Comparison of ENCODE assay signal across 9 mouse cellular contexts in the genomic region with DNA sequence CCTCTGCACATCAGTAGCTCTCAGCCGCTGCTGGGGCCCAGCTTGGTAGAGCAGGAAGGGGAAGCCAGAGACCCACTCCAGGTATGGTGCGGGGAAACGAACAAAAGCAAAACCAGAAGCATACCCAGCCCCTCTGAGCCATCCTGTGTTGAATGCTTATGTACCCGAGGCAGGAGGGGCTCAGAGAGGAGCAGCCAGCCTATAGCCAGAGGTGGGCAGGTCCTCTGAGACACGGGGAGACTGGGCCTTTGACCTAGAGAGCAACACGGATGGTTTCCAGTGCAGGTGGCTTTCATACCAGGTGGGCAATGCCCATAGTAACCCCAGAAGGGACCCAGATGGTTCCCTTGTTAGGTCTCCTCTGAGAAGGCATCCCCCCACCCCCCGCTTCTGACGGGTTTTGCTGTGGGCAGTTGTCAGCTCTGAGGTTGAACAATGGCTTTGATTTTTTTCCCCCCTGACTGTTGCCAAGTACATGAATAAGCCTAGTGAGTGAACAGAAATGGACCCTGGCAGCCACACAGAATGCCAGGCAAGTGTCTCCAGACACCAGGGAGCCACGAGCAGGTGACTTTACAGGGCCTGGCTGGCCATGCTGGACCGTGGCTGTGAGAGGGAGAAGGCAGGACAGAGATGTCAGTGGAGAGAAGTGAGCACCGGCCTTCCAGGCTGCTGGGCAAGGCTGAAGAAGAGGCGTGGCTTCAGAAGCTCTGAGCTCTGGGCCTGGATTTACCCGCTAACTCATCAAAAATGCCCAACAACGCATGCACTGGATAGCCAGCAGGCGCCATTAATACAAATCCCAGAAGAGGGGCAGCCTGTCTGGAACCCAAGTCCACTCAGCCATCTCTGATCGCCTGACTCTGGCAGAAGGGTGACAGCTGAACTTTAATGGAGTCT.
A peak's percentile ranks its signal among the peaks of the same experiment; 100 is the strongest.
DNase-seq lines count a peak whose midpoint lies in the region; ATAC-seq and TF ChIP-seq lines count a peak whose summit lies in the region.
"Had no signal": no experiment of that assay in that cellular context is flagged by ENCODE, and none has a peak within 500 bp of the region (broad histone marks: within the 10 kb centered on the region; RNA-seq: fewer than 3 reads in every experiment).

No protein-coding gene starts in this region.

- H3K27ac ChIP-seq in heart, adult 2 months = no peak overlapping the region
- H3K27ac ChIP-seq in heart, embryonic 12.5 days (ENCODE audit: poor library complexity, severe bottlenecking) = no peak overlapping the region
- H3K27ac ChIP-seq in heart, embryonic 16.5 days (ENCODE audit: low read length) = no peak overlapping the region
- H3K27ac ChIP-seq in midbrain, postnatal 0 days (ENCODE audit: low read depth, low read length) = no peak overlapping the region

- no peak overlapping the region for H3K4me2 ChIP-seq in heart, embryonic 12.5 days
- no peak overlapping the region for H3K4me2 ChIP-seq in heart, embryonic 16.5 days (ENCODE audit: low read depth, low read length)
- H3K4me2 ChIP-seq in midbrain, postnatal 0 days (ENCODE audit: low read depth, low read length, poor library complexity, severe bottlenecking) = no peak overlapping the region

- intact Hi-C loops in heart, adult 2 months (cut with DNase I) = no loop called here

- H3K79me2 ChIP-seq in heart, adult 2 months (replicated peaks; ENCODE audit: control insufficient read depth, insufficient read depth, low read length) = no peaks in the 10 kb centered on the region

- H3K4me1 ChIP-seq in heart, adult 2 months (ENCODE audit: control insufficient read depth, insufficient read depth, low read length) = no peaks in the 10 kb centered on the region
- peaks cover 21% of the 10 kb centered on the region for H3K4me1 ChIP-seq in heart, embryonic 12.5 days (replicated peaks)
- peaks cover 12% of the 10 kb centered on the region for H3K4me1 ChIP-seq in heart, embryonic 16.5 days (ENCODE audit: control insufficient read depth, insufficient read depth, low read length)
- no peaks in the 10 kb centered on the region; the same call in 1 of the 2 replicates for H3K4me1 ChIP-seq in midbrain, postnatal 0 days (ENCODE audit: insufficient read depth, low read length)

- no peaks in the 10 kb centered on the region for H3K36me3 ChIP-seq in heart, adult 2 months (ENCODE audit: control insufficient read depth, insufficient read depth, low read length)
- H3K36me3 ChIP-seq in heart, embryonic 12.5 days = no peaks in the 10 kb centered on the region
- no peaks in the 10 kb centered on the region for H3K36me3 ChIP-seq in heart, embryonic 16.5 days (ENCODE audit: control insufficient read depth, insufficient read depth)
- H3K36me3 ChIP-seq in midbrain, postnatal 0 days (ENCODE audit: insufficient read depth, low read length) = no peaks in the 10 kb centered on the region

- H3K9ac ChIP-seq in heart, adult 2 months (ENCODE audit: low read depth, low read length) = no peak overlapping the region
- H3K9ac ChIP-seq in heart, embryonic 12.5 days = no peak overlapping the region
- H3K9ac ChIP-seq in heart, embryonic 16.5 days (ENCODE audit: low read length) = 0 out of 2 replicates have a peak overlapping the region, but pooled peaks have one; percentile 9
- H3K9ac ChIP-seq in midbrain, postnatal 0 days (replicated peaks; ENCODE audit: low read length, poor library complexity, severe bottlenecking) = no peak overlapping the region

- 55% methylated on average over 16 of the region's 16 CpGs for WGBS in heart, adult 2 months
- WGBS in heart, embryonic 12.5 days = 63% methylated on average over 16 of the region's 16 CpGs
- WGBS in heart, embryonic 16.5 days = 54% methylated on average over 16 of the region's 16 CpGs
- 52% methylated on average over 16 of the region's 16 CpGs for WGBS in midbrain, postnatal 0 days

- peak in 1 of 2 experiments; percentile 34 for DNase-seq in heart, adult 2 months
- peak; percentile 32 for DNase-seq in right cerebral cortex, adult 18-20 months
- no peak for DNase-seq in right cerebral cortex, postnatal 25 days
- DNase-seq in midbrain, postnatal 0 days (ENCODE audit: low spot score) = peak; percentile 76
- no peak for DNase-seq in urinary bladder, postnatal 36 days (ENCODE audit: low spot score in 2 of 2)

- H3K27me3 ChIP-seq in heart, adult 2 months (ENCODE audit: control insufficient read depth, insufficient read depth, low read length) = no peaks in the 10 kb centered on the region
- 0 out of 2 replicates have a peak, but pooled peaks cover 3% of the 10 kb centered on the region for H3K27me3 ChIP-seq in heart, embryonic 12.5 days (replicated peaks)
- H3K27me3 ChIP-seq in heart, embryonic 16.5 days (ENCODE audit: control insufficient read depth, insufficient read depth, low read length) = no peaks in the 10 kb centered on the region
- H3K27me3 ChIP-seq in midbrain, postnatal 0 days (ENCODE audit: insufficient read depth, low read length) = no peaks in the 10 kb centered on the region
- H3K27me3 ChIP-seq: CH12.LX had no signal

- no peaks in the 10 kb centered on the region; the same call in 1 of the 2 replicates for H3K9me3 ChIP-seq in heart, embryonic 12.5 days (replicated peaks)
- H3K9me3 ChIP-seq in heart, embryonic 16.5 days (replicated peaks; ENCODE audit: control insufficient read depth, low read length) = no peaks in the 10 kb centered on the region
- no peaks in the 10 kb centered on the region for H3K9me3 ChIP-seq in midbrain, postnatal 0 days (ENCODE audit: low read length)

- no peak for ATAC-seq in heart, embryonic 12.5 days (ENCODE audit: insufficient number of reproducible peaks, low FRiP score)
- no peak for ATAC-seq in heart, embryonic 16.5 days (replicated peaks; ENCODE audit: extremely low read depth, insufficient read depth, low FRiP score)
- ATAC-seq in midbrain, postnatal 0 days (ENCODE audit: low FRiP score) = peak; percentile 66
- no peak for ATAC-seq in CD4-positive, CD25-positive, alpha-beta regulatory T cell, adult 4 months

- TF ChIP-seq POLR2A in heart, adult 2 months (IDR thresholded peaks at IDR 0.05; ENCODE audit: insufficient read depth, low read depth, low read length) = no peak

- TF ChIP-seq CTCF in heart, adult 2 months (IDR thresholded peaks at IDR 0.05) = no peak
- TF ChIP-seq CTCF in midbrain, postnatal 0 days (IDR thresholded peaks at IDR 0.05) = no peak

- no peak overlapping the region for H3K4me3 ChIP-seq in heart, adult 2 months
- H3K4me3 ChIP-seq in heart, embryonic 12.5 days = no peak overlapping the region
- H3K4me3 ChIP-seq in heart, embryonic 16.5 days (ENCODE audit: low read length) = no peak overlapping the region
- H3K4me3 ChIP-seq in midbrain, postnatal 0 days (ENCODE audit: low read depth, low read length) = no peak overlapping the region

- TF ChIP-seq EP300 in heart, adult 2 months (IDR thresholded peaks at IDR 0.05; ENCODE audit: insufficient read depth, low read depth, low read length) = 0 out of 2 replicates have a peak, but pooled peaks have one; percentile 21

Comparison
In these comparisons a context has a peak if more than half of its experiments do, and no peak if none do; other contexts are left out.
1. DNase-seq: peak in right cerebral cortex, adult 18-20 months (single experiment) and midbrain, postnatal 0 days (single experiment); none in right cerebral cortex, postnatal 25 days (single experiment) and urinary bladder, postnatal 36 days (0 of 2).